22 mouse cellular contexts compared by ENCODE assay signal in genomic region chr5:23248303-23248702, GRCm38 (mm10).
"Had no signal": no experiment of that assay in that cellular context is flagged by ENCODE, and none has a peak within 500 bp of the region (broad histone marks: within the 10 kb centered on the region; RNA-seq: fewer than 3 reads in every experiment).

No protein-coding gene starts in this region.

- H3K9me3 ChIP-seq: lung, embryonic 15.5 days; megakaryocyte, embryonic 14.5 days; midbrain, embryonic 10.5 days; midbrain, embryonic 12.5 days; neural tube, embryonic 13.5 days; neural tube, embryonic 15.5 days had no signal

- ATAC-seq: liver, postnatal 0 days; lung, postnatal 0 days; midbrain, embryonic 16.5 days had no signal

- H3K4me1 ChIP-seq: midbrain, embryonic 12.5 days; neural tube, embryonic 13.5 days had no signal

- H3K4me3 ChIP-seq: lung, embryonic 15.5 days; megakaryocyte, embryonic 14.5 days; midbrain, embryonic 10.5 days; midbrain, embryonic 12.5 days; myocyte; neural tube, embryonic 13.5 days; neural tube, embryonic 15.5 days had no signal

- DNase-seq: liver, postnatal 0 days; lung, adult 2 months; lung, postnatal 14 days; lung, postnatal 36 days; midbrain, embryonic 14.5 days; right cerebral cortex, adult 18-20 months; right cerebral cortex, postnatal 25 days; right cerebral cortex, postnatal 4 days; spleen, adult 18-20 months; thymus, adult 2 months; thymus, postnatal 25 days; thymus, postnatal 4 days had no signal

- H3K9ac ChIP-seq: liver, postnatal 0 days; lung, embryonic 15.5 days; midbrain, embryonic 12.5 days; neural tube, embryonic 13.5 days; neural tube, embryonic 15.5 days had no signal

- H3K27ac ChIP-seq: lung, embryonic 15.5 days; macrophage; midbrain, embryonic 10.5 days; midbrain, embryonic 12.5 days; neural tube, embryonic 13.5 days; neural tube, embryonic 15.5 days had no signal

- H3K27me3 ChIP-seq: lung, embryonic 15.5 days; midbrain, embryonic 12.5 days; neural tube, embryonic 13.5 days; neural tube, embryonic 15.5 days had no signal

- H3K4me2 ChIP-seq: lung, embryonic 15.5 days; midbrain, embryonic 12.5 days; neural tube, embryonic 13.5 days; neural tube, embryonic 15.5 days had no signal

- H3K36me3 ChIP-seq: lung, embryonic 15.5 days; midbrain, embryonic 10.5 days; midbrain, embryonic 12.5 days; neural tube, embryonic 13.5 days; neural tube, embryonic 15.5 days had no signal
